Mouse (Mus musculus) left cerebral cortex, adult 2 months (tissue): Measurements from ENCODE around the gene Mad1l1. TPM values are rescaled to one million over a fixed set of nuclear protein-coding genes. Genes with fewer than 3 reads are reported as not detected.

ENCODE experiments used
- DNase-seq, 2 experiments: peaks; one replicate each; pipeline ENCODE4 v3.0.0; 2021 to 2022; ENCODE audit warnings: low spot score in 2 of 2, mixed read lengths in 1 of 2; ENCODE audit errors: extremely low spot score in 1 of 2
- H3K27ac ChIP-seq: fragments of 200-600 bp; 2 replicates; pipeline ENCODE4 v1.8.1; 2022
- H3K4me3 ChIP-seq: fragments of 200-600 bp; 2 replicates; pipeline ENCODE4 v1.8.1; 2022
- CTCF ChIP-seq: fragments of 200-600 bp; IDR thresholded peaks from 2 replicates; pipeline ENCODE4 v1.8.1; 2022; ENCODE audit warnings: antibody characterized with exemption, mild to moderate bottlenecking, moderate library complexity
- intact Hi-C: fragments of 180-260 bp; cut with DNase I; formaldehyde crosslinking; loops from one replicate; pipeline ENCODE4 v1.15.1; 2025
- total RNA-seq, 2 experiments: library from RNA; stranded (reverse); gene quantifications; 2 replicates each; pipeline ENCODE4 v1.2.3; 2021

Gene Mad1l1
- total RNA-seq, 2 experiments from 2014 or later, result 14.1 to 17.6 TPM

- H3K4me3 ChIP-seq, result no peak overlapping the region
- no peak overlapping the region for H3K27ac ChIP-seq
- intact Hi-C loops, result no loop called here
- no peak for DNase-seq
- no peak for TF ChIP-seq CTCF
These were observed 44.6 kb downstream of the Mad1l1 start for GRCm38 (mm10) chr5:140276779-140277178.

- TF ChIP-seq CTCF, result peak; percentile 6; the same call in 1 of the 2 replicates
- Histone ChIP-seq H3K27ac (no peak overlapping the region), H3K4me3 (no peak overlapping the region)
- intact Hi-C loops, result no loop called here
- no peak for DNase-seq
These were observed 50.2 kb downstream of the Mad1l1 start for GRCm38 (mm10) chr5:140270976-140271685.

DNA sequence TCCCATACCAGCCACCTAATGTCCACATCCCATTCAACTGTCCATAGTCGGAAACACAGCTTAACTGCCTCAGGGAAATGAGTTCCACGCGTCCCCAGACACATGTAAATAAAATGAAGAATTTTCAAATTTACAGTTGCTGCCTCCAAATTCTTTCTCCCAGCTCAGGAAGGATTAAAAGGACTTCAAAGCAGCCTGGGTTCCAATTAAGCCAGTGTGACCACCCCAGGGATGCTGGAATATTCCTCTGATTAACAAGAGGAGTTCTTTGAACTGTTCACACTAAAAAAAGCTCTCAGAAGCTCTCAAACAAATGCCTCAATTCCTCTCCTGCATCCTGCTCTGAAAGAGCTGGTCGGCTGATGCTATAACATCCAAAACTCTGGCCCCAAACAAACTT lies 53.0 kb downstream of the Mad1l1 start:
- TF ChIP-seq CTCF, result no peak
- H3K27ac ChIP-seq, result no peak overlapping the region
- no peak overlapping the region for H3K4me3 ChIP-seq
- DNase-seq, result no peak
- intact Hi-C loops, result no loop called here

- TF ChIP-seq CTCF, result no peak
- intact Hi-C loops, result no loop called here
- no peak overlapping the region for H3K4me3 ChIP-seq
- DNase-seq, result no peak
- H3K27ac ChIP-seq, result no peak overlapping the region
These were observed 54.3 kb downstream of the Mad1l1 start for GRCm38 (mm10) chr5:140267061-140267460.

DNA sequence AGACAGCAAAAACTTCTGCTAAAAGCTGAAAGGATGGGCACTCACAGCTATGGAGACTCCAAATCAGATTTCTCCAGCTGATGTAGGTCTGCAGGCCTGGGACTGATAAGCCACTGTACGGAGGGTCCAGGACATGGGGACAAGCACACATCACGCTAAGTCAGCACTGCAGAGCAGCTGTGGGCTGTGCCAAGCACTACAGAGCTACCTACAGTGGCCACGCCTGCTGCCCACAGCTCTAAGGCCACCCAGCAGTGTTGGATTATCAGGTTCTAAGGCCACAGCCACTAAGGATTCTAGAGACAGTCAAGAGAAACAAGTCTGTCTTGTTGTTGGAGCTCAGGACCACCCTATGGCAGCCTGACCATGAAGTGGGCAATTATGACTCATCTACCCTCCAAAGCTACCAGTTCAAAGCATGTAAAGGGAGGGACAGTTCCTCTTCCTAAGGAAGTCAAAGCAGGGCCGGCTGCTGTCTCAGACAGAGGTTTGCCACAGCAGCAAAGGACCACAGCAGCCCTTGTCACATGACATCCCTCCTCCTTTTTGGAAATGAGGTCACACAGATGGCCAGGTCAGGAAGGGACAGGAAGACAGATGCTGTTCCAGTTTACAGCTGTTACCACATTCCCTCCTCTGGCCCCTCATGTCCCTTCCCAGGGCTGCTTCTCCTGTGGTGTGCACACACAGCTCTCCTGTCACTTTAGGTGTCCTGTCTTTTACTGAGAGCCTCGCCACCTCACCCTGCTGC lies 56.4 kb downstream of the Mad1l1 start:
- Histone ChIP-seq H3K27ac (peak overlapping the region; percentile 80), H3K4me3 (no peak overlapping the region)
- intact Hi-C loops, result no loop called here
- no peak for DNase-seq
- no peak for TF ChIP-seq CTCF

DNA sequence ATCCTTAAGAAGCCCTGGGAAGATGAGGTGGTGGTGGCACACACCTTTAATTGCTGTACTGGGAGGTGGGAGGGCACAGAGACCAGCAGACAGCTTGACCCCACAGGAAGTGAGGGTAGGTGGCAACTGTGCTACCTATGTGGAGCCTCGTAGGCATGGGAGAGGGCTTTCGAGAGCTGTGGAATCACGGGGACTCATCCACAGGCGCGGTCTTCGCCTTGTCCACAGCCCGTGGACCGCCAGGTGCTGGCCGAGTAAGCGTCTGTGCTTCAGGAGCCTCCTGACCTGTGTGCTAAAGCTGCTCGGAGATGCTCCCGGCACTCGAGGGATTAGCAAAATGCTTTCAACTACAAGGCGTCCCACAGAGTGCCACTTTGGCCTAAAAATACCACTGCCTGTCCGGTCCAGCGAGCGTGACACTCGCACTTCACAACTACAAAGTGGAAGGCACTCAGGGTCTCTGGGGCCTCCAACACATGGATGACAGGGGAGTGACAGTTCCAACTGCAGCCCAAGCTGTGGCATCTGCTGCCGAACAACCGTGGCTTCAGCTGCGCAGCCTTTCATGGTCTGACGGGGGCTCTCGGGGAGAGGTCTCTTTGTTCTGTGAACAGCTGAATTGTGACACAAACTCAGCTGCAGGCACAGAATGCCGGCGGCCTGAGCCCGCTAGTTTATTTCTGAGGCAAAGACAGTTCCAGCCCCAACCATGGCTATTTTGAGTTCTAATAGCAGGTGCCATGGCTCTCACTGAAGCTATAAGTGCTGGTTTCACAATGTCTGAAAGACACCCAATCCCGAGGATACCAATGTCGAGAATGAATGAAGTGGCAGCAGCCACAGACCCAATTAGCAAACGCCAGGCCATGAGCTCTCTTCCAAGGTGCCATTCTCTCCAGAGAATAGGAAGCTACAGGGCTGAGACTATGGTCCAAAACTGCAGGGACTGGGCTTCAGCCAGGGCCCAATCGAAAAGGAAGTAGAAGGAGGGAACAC lies 57.3 kb downstream of the Mad1l1 start:
- H3K4me3 ChIP-seq, result no peak overlapping the region
- TF ChIP-seq CTCF, result no peak
- intact Hi-C loops, result no loop called here
- no peak for DNase-seq
- peak overlapping the region; percentile 80 for H3K27ac ChIP-seq

GRCm38 (mm10) chr5:140262401-140262800 lies 59.0 kb downstream of the Mad1l1 start:
- no peak for TF ChIP-seq CTCF
- Histone ChIP-seq H3K27ac (0 out of 2 replicates have a peak overlapping the region, but pooled peaks have one; percentile 2), H3K4me3 (no peak overlapping the region)
- DNase-seq, result no peak
- intact Hi-C loops, result no loop called here

DNA sequence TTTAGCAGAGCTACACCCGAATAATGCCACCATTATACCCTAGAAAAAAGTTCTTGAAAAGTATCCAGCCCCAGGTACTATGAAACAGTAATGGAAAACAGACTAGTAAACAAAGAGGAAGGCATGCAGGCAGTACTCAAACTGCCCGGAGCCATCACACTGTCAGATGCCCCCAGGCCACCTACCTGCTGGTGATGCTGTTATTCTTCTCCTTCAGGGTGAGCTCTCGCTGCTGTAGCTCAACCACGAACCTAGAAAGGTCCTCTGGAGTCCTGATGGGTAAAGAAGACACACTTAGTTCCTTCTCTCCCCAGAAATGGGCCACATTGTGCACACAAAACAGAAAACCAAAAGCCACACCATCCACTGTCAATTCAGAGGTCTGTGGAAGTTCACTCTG lies 60.0 kb downstream of the Mad1l1 start:
- Histone ChIP-seq H3K4me3 (no peak overlapping the region), H3K27ac (no peak overlapping the region)
- intact Hi-C loops, result no loop called here
- DNase-seq, result no peak
- TF ChIP-seq CTCF, result no peak

- no peak for DNase-seq
- Histone ChIP-seq H3K4me3 (no peak overlapping the region), H3K27ac (no peak overlapping the region)
- TF ChIP-seq CTCF, result no peak
- intact Hi-C loops, result no loop called here
These were observed 62.7 kb downstream of the Mad1l1 start for GRCm38 (mm10) chr5:140258633-140259032.

DNA sequence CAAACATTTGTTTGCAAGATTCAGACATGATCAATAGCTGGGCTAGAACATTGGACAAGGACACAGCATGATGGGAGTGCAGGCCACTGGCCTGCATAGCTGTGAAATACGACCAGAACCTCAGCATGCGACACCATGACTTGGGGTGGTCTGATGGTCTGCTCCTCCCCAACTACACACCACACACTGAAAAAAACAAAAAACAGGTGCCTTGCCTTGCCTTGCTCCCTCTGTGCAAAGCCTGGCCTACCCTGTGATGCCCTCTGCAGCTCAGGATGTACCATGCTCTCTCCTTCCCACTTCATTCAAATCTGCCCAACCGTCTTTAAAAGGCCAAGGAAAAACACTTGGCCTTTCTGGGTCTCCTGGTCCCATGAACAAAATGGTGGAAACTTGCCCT lies 63.3 kb downstream of the Mad1l1 start:
- Histone ChIP-seq H3K27ac (no peak overlapping the region), H3K4me3 (no peak overlapping the region)
- intact Hi-C loops, result no loop called here
- DNase-seq, result no peak
- no peak for TF ChIP-seq CTCF

DNA sequence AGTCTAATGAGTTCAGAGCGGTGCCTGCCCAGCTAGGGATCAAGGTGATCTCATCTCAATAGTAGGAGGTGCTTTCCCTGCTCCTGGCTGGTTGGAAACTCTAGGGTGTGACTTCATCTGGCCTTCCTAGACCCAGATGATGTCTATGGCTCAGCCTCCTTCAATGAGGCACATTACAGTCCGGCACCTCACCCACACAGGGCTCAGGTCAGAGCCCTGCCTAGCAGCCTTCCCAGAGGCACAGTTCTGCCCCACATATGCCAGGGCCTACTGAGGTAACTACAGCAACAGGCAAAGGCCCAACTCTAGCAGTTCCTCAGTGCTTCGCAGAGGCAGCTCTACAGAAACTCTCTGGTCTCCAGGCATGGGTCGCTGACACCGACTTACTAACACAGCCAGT lies 63.9 kb downstream of the Mad1l1 start:
- H3K27ac ChIP-seq, result no peak overlapping the region
- intact Hi-C loops, result no loop called here
- TF ChIP-seq CTCF, result no peak
- DNase-seq, result no peak
- H3K4me3 ChIP-seq, result no peak overlapping the region

DNA sequence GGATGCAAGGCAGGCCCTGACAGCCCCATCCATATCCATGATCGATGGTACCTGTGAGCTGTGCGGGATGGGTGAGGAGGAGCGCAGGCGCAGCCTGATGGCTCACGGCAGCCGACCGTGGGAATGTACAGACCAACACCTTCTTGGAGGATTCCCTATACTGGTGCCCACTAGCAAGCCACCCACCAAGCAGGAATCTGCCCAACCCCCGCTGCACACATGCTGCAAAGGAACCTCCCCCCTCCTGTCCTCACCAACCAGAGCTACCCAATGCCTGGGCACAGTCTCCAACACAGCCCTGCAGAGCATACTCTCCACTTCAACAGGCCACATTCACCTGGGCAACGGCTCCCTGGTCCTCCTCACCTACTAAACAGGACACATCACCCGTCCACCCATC lies 64.7 kb downstream of the Mad1l1 start:
- H3K4me3 ChIP-seq, result no peak overlapping the region
- H3K27ac ChIP-seq, result no peak overlapping the region
- intact Hi-C loops, result no loop called here
- DNase-seq, result no peak
- TF ChIP-seq CTCF, result no peak
